Mouse (Mus musculus) brain, embryonic 14.5 days (tissue): Measurements from ENCODE around the gene Chchd6.

Experiments used
- CTCF ChIP-seq: fragments of 200-500 bp; IDR thresholded peaks from 2 replicates; pipeline ENCODE4 v1.5.1; 2012; ENCODE audit warnings: inconsistent platforms, mild to moderate bottlenecking, moderate library complexity, borderline replicate concordance; ENCODE audit not compliant: insufficient read depth, insufficient read length; ENCODE audit errors: extremely low read depth
- POLR2A ChIP-seq: fragments of 200-500 bp; IDR thresholded peaks from 2 replicates; pipeline ENCODE4 v1.6.1; 2012; ENCODE audit warnings: mild to moderate bottlenecking, inconsistent platforms, borderline replicate concordance; ENCODE audit not compliant: poor library complexity, insufficient read depth, insufficient read length, severe bottlenecking; ENCODE audit errors: extremely low read depth

- TF ChIP-seq CTCF (no peak), POLR2A (no peak)
These were observed 180.4 kb downstream of the Chchd6 start for GRCm38 (mm10) chr6:89415091-89415490.
